Mouse (Mus musculus) stomach, adult 2 months (tissue): ENCODE results near the gene Zw10. TPM values are rescaled to one million over a fixed set of nuclear protein-coding genes. Genes with fewer than 3 reads are reported as not detected.

ENCODE experiments used
- polyA plus RNA-seq: library from polyadenylated mRNA; depleted of rRNA; stranded (reverse); fragments of >200 nt; gene quantifications from 2 replicates; pipeline ENCODE4 v1.2.3, GENCODE M21; 2012; rRNA removed

Gene Zw10
- 1.5 and 2.3 TPM in 2 replicates for polyA plus RNA-seq

DNA sequence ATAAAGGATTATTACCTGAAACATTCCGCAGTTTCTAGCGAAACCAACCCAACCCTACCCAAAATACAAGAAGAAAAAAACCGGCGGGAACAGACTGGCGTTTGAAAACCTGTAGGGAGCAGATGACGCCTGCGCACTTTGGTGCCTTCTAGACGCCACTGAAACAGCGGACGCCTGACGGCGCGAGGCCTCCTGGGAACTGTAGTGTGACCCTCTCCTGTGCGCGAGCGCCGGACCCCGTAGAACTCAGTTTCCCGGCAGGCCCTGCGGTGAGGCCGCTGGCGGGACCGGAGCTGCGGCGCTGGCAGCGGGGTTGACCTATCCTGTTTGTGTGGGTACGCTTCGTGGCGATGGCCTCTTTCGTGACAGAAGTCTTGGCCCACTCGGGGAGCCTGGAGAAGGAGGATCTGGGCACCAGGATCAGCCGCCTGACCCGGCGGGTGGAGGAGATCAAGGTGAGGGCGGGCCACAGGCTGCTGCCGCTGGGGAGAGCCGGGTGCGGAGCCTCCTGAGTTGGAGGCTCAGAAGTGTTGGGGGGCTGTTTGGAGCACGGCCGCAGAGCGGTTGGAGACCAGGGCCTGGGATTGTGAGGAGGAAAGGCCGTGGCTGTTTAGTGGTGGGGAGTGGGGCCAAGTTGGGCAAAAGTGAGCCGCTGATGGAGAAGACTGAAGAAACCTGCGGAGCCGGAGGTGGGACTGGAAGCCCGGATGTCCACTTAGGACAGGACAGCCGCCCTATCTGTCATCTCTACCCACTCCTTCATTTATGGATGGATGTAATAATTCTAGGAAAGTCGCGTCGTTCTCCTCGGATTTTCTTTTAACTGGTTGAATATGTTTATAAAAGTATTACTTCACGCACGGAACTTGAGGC, at the start of gene Zw10:
TSS of gene Zw10 (plus strand) at position 281 of the 873 bp plus-strand sequence.

DNA sequence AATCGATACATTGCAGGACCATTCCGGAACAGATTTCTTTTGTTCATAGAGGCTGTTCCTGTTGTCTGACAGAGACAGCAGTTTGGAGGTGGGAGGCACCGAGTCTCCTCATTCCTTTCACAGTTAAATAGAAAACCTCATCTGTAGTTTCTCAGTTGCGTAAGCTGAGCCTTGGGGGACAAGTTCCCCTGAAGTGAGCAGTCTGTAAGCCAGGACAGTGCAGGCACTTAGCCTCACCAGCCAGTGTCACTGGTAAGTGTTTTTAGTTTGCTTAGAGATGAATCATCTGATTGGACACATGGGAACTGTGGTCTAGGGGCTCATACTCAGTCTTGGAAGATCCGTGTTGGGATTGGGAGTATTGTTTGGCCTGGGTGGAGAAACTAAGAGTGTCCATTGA, 25.7 kb downstream of the Zw10 start, which contains the start of gene Tmprss5:
TSS of gene Tmprss5 (plus strand) at position 154 of the 400 bp plus-strand sequence.

Other genes with a start within 250 kb of the Zw10 start
- 2.8 and 3.0 TPM in 2 replicates for gene Zbtb16, start 219.4 kb upstream of the Zw10 start, polyA plus RNA-seq
- 0.69 and 0.87 TPM in 2 replicates for gene Htr3a, start 144.5 kb upstream of the Zw10 start, polyA plus RNA-seq
- gene Htr3b, start 90.6 kb upstream of the Zw10 start, polyA plus RNA-seq, result 0.10 TPM in 1 of 2 replicates, not detected in the other
- 0.84 and 3.2 TPM in 2 replicates for gene Usp28, start 70.2 kb upstream of the Zw10 start, polyA plus RNA-seq
- gene Tmprss5, start 25.6 kb downstream of the Zw10 start, polyA plus RNA-seq, result 3.7 and 6.5 TPM in 2 replicates
- not detected in 2 replicates for gene Gm4894, start 194.9 kb downstream of the Zw10 start, polyA plus RNA-seq